Mouse (Mus musculus) thymus, adult 18-20 months (tissue): ENCODE measurements around the gene Pfdn4.

Experiments used
- DNase-seq, 2 experiments: peaks; one replicate each; pipeline ENCODE4 v3.0.0; 2022; ENCODE audit warnings: mixed read lengths in 2 of 2

Gene Pfdn4

DNA sequence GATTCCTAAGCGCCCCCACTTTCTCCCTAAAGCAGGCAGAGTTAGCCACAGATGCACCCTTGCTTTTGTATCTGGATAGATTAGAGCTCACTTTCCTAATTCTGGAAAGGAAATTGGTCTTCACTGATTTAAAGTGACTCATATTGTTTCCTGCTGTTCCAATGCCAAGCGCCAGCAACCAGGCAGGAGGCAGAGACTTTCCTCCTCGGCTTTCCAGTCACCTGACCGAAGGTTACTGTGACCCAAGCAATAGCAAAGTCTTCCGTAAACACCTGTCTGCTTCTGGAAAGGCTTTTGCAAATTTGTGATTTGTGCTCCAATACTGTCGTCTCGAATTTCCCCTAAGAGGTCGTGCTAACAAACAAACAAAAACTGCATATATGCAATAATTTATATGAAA, 1.8 kb downstream of the Pfdn4 start:
- DNase-seq: no peak

DNA sequence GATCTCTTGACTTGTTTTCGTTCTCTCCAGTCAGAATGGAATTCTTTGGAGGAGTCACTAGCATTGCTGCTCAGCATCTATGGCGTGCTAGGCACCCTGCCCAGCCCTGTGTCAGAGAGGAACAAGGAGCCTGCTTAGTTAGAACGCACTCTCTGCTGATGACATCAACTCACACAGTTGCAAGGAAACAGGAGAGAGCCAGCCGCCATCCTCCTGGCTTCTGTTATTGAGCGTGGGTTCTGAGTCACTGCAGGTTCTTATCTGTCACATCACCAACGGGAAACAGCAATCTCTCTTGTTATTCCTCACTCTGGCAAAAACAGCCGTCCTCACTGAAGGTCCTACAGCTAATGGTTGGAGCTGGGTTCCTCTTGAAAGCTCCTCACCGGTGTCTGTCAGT, 7.1 kb downstream of the Pfdn4 start:
- DNase-seq: no peak

DNA sequence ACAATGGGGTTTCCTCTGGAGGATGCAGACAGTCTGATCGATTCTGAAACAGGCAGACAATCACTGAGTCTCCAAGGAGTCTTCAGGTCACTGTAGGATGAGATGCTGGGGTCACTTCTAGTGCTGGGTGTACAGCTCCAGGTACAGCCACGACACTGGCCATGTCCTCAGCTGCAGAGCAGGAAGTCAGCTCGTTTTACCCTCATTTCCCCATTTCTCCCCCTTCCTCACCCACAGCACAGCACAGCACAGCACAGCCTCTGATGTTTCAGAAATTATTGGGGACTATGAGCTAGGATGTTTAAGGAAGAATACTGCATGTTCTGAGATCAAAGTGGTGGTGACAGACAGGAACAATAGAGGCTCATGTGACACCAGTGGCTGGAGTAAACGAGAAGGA, 7.8 kb downstream of the Pfdn4 start:
- no peak for DNase-seq

DNA sequence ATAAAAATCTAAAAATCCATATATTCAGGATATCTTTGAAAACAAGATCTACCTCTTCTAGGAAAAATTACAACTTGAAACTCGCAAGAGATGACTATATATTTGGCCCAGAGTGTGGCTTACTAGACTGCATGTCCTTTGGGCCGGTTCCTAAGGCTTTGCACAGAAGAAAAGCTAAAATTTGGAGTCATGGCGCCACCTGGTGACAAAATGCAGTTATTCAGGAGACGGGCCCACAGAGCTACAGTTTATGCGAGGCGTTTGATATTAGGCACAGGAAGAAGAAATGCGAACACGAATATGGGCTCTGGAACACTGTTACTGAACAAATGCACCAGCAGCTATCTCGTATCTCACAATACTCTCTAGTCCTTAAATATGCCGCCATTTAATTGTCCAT, 11.5 kb downstream of the Pfdn4 start:
- DNase-seq: peak; percentile 35 to 37

DNA sequence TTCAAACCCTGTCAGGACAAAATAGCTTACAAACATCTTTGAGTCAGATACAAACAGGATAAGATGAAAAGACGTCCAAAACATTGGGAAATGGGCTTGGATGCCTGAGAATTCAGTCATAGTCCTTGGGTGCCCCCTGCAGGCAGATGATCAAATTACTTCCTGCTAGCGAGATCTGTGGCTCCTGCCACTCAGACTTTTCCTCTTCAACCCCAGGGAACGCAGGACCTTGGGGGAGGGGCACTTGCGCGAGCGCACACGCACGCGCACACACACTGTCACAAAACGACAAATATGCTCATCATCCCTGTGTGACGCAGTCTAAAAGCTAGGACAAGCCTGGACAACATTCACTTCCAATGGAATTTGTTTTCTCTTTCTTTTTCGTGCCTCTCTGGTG, 12.6 kb downstream of the Pfdn4 start:
- peak; percentile 59 to 70 for DNase-seq

DNA sequence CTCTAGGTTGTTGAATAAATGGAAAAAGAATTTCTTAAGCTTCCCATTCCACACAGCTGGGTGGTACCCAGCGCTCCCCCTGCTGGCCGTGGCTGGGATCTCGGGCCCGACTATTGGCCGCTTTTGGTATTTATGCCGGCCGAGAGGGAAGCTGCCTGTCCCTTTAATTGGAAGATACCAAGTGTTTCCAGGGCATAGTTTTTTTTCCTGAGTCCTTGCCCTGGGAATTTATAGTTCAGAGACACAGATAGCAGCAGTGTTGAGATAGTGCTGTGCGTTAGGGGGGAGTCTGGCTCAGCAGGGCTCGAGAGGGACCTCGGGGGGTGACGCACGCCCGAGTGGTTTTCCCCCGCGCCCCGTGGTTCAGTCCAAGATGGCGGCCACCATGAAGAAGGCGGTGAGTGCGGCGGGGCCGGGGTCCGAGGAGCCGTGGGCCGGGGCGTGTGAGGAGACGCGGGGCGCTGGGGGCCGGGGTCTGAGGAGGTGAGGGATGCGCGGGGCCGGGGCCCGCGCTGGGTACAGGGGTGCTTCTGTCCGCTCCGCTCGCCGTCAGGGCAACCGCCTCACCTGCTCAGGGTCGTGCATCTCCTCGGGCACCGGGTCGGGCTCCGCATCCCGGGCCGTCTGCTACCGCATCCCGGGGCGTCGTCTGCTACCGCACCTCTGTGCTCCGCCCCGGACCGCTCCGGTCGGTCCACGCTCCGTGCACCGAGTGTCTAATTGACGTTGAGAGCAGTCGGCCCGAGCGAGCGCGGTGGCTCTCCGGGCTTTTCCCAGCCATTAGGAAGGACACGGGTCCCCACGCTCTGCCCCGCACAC, 15.1 kb downstream of the Pfdn4 start:
- DNase-seq: peak; percentile 65 to 72

DNA sequence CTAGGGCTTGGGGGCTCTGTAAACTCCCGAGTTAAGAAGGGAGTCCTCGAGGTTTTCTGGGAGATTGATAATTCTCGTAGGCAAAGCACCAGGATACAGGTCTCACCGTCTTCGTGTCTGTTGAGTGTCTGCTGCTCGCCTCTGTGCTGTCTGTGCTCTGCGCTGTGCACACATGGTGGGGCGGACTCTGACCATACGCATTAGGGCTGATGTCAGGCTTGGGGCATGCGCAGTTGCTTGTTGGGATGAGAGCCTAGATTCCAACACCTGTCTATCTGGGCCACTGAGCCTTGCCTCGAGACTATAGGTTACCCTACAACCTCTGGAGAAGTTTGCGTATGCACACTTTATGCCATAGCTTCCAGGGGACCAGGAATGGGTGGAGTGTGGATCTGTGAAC, 17.5 kb downstream of the Pfdn4 start:
- no peak for DNase-seq

DNA sequence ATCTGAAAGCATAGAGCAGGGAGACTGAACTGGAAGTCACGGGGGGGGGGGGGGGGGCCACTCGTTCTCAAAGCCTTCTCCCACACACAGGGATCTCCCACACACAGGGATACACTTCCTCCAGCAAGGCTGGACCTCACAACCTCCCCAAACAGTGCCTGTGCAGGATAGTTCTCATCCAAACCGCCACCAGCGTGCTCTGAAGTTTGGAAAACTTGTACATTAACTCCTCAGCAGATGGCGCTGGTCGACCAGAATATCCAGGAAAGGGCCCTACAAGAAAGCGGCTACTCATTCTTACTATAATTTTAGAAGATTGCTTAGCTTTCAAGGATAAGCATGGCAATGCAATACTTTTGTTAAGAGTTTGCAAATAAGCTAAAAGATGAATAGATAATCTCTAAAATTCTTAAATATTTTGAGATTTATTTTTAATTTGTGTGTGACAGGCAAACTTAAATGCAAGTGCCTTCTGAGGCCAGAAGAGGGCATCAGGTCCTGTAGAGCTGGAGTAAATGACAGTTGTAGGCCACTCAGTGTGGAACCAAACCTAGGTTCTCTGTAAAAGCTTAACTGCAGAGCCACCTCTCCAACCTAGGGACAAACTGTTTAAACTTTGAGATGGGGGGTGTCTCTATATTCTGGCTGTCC, 24.2 kb downstream of the Pfdn4 start:
- DNase-seq: no peak

DNA sequence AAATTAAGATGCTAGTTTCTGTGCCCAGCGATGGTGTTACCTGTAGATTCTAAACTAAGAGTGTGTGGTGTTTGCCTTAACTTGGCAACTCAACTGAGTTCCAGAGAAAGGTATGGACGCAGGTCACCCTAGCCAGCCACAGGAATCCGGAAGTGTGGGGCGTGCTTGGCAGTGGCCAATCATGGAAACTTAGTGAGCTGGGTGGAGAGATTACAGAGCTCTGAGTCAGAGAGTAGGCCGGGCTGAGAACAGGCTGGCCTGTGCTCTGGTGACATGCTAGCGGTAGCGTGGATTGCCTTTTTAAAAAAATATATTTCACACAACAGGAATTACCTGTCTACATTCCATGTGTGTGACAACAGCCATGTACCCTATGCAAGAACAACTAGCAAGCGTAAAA, 30.3 kb downstream of the Pfdn4 start:
- DNase-seq: no peak

DNA sequence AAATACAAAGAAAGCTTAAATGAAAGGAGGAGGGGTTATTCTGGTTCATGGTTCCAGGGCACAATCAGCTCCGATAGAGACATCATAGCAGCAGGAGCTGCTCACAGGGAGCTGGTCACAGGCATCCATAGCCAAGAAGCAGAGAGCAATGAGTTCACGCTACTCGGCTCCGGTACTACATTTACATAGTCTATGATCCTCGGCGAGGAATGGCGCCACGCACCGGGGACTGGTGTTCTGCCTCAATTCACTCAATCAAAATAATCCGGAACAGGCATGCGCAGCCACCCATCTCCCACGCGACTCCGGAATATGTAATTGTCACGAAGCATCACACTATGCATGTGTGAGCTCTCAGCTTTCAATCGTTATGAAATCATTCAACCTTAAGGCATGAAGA, 31.8 kb downstream of the Pfdn4 start:
- no peak for DNase-seq

DNA sequence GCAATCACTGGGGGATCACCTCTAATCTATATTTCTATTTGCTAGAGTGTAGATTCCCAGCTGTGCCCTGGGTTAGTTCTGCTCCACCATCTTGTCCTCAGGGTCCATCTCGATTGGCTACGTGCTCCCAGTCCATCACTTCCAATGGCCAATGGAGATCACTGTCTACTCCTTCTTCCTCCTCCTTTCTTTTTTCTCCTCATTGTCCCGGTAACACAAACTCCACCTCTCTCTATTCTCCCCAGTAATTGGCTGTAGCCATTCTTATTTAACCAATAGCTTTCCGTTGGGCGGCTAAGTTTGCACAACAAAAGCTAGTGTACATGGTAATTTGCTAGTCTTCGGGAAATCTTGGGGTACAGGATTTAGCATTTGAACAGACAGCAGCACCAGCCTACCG, 33.5 kb downstream of the Pfdn4 start:
- no peak for DNase-seq

DNA sequence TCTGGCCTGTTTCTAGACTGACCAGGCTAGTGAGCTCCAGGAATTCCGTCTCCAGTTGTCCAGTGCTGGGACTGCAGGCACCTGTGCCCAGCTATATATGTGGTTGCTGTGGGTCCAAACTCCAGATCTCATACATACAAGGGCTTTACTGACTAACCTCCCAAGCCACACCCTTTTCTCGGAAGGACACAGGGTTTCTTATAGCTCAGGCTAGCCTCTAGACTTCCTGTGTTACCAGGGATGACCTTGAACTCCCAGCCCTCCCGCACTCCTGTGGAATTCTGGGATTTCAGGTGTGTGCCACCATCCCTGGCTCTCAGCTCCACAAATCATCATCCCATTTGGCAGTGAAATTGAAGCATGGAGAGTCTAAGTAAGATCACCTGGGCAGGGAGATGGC, 34.0 kb downstream of the Pfdn4 start:
- no peak for DNase-seq

DNA sequence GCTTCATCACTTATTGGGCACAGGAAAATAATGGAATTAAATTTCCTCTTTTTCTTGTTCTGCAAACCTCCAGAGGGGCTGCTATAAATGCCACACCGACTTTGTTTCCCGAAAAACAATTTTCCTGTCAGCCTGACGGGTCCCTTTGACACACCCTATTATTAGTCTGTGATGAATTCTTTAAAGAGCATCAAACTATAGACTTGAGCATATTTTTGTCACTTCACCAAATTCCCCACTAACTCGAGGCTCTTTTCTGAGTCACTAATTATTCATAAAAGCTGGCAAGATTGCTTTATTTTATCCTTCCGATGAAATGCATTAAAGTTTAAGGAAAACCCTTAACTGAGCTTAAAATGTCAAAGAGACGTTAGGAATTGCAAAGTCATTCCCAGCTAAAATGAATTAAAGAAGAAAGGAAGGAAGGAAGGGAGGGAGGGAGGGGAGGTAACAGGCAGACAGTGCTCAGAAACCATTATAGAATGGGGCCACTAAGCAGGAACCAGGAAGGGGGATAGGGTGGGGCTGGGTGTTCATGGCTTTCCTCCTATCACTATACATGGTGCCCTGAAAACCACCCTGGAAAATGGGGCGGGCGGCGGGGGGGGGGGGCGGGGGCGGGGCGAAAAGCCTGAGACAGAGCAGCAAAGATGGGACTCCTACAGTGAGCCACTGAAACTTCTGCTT, 38.0 kb downstream of the Pfdn4 start:
- no peak for DNase-seq

DNA sequence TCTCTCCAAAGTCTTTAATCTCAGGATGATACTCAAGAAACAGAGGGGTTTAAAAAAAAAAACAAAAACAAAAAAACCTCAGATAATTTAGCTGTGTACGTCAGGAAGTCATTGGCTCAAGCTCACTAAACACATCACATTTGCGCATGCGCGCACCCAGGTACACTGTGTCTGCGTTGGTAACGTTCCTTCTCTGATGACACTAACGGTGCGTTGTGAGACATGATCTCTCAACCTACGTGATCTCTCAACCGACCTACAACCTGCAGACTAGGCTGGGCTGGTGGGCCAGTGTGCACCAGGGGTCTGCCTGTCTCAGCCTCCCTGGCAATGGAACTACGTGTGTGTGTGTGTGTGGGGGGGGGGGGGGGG, 38.6 kb downstream of the Pfdn4 start:
- DNase-seq: no peak

DNA sequence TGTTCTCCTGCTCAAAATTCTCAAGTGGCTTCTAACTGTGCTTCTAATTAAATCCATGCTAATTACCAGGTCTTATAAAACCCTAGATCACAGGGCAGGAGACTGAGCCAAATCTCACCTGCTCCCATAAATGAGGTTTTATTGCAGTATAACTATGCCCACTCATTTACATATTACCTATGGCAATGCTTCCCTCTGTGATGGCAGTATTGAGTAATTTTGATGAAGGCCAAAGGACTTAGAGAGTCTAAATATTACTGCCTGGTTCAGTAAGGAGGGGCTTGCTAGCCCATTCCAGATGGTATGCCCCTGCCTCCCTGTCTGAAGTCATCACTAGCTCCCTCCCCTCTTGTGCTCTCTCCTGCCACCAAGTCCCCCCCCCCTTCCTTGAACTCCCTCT, 39.6 kb downstream of the Pfdn4 start:
- DNase-seq: no peak

DNA sequence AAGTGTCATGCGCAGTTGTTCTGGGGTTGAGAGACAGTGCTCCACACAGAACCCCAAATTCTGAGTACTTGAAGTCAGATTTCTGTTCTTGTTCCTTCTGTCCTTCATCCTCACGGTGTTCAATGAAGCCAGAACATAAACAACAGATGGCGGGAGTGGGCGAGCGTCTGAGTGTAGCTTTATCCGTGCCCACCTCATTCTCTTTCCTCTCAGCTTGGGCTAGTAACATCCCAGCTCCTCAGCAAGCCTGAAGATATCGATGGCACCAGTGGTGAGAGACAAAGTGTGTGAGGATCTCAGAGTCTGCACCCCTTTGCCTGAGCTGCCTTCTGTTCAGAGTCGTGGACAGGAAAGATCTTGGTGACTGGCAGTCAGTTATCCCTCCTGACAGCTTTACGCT, 43.0 kb downstream of the Pfdn4 start:
- no peak for DNase-seq

DNA sequence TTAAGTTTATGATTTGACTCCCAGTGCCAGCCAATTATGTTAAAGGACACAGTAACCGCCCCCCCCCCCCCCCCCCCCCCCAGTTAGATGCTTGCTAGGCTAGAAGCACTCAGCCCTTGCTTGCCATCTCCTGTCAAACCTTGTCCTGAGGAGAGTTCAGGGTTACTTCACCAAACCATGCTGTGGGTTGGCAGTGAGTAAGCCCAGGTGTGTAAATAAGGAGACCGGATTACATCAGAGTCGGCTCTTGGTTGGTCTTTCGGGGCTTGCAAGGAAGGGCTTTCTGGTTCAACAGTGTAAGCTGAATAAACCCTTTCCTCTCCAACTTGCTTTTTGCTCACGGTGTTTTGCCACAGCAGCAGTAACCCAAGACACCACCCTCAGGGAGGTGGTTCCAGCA, 47.4 kb downstream of the Pfdn4 start:
- DNase-seq: no peak

DNA sequence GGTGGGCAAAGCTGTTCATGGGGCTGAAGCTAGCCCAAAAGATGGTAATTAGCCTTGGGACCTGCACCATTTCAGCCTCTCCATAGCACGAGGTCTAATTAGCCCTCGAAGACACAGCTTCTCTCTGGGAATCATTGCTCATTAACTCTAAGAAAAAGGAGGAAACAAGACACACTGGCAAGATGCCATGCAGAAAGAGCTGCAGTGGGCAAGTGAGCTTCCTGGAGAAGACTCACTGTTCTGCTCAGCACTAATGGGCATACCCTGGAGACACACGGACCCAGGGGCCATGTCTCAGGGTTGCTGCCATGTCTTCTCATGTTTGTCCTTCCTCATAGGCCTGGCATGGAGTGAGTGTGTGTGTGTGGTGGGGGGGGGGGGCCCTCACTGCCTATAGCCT, 47.9 kb downstream of the Pfdn4 start:
- DNase-seq: no peak

DNA sequence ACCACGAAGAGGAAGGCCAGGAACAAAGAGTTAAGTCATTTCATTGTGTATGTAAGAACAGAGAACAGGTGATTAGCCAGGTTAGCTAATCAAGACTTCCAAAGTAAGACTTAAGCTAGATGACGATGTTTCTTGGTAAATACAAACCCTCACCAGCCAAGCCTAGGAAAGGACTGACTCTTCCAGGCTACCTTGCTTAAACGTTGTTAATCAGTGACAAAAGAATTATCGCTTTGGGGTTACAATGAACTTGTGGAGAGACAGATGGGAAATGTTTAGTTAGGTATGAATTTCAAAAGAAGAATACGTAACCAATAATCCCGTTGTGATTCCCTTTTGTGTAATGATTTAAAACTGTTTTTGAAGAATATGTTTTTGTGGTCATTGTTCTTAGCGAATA, 48.7 kb downstream of the Pfdn4 start:
- no peak for DNase-seq

DNA sequence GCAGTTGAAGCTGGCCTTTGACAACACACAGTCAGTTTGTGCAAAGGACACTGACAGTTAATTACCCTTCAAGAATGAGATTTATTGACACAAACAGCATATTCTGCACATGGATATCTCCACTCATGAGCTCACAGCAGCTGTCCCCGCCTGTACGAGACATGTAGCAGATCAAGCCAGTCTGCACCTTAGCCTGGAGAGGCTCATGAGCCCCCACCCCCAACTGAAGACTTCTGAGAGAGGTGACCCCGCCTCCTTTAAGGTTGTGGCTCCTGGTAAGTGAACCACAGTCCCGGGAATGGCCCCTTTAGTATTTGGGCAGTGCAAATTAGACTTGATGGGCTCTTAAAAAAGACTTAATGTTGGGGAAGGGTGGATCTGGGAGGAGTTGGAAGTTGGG, 49.5 kb downstream of the Pfdn4 start:
- DNase-seq: no peak

DNA sequence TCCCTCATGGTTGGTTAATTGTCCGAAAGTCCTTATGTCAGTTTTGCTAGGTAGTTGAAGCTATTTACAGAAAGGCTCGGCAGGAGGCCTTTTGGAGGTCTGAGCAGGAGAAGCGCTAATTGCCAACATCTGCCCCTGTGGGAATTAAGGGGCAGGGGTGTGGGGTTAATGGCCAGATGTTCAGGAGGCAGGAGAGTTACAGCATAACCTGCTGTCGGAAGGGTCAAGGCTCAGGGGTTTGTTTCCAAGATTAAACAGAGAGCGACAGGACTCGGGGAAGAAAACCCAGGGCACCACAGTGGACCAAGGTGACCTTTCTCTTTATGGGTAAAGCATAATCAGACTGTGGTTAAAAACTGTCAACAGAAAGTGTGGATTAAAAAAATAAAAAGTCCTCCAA, 51.3 kb downstream of the Pfdn4 start:
- no peak for DNase-seq

DNA sequence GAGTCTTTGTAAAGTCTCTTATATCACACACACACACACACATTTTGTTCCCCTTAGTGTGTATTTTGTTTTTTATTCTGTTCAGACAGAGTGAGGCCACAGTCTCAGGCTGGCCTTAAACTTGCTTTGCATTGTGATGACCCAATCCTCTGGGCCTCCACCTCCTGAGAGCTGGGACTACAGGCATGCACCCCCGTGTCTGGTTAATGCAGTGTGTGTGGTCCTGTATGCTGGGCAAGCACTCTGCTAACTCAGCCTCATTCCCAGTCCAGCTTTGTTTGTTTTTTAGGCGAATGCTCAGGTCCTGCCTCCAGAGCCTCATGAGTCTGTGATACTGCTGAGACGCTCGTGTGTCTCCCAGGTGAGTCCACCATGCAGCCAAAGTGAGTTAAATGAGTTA, 51.8 kb downstream of the Pfdn4 start:
- DNase-seq: no peak

DNA sequence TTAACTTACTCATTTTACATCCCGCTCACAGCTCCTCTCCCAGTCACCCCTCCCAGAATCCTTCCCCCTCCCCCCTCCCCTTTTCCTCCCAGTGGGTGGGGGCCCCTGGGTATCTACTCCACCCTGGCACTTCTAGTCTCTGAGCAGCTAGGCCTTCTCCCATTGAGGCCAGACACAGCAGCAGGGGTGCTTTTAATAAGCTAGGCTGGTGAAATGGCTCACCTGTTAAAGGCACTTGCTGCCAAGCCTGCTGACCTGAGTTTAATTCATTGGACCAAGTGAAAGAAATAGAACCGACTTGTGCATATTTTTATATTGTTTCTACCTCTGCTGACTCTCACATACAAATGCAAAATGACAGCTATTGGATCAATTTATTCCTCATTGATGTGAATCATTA, 52.9 kb downstream of the Pfdn4 start:
- no peak for DNase-seq

DNA sequence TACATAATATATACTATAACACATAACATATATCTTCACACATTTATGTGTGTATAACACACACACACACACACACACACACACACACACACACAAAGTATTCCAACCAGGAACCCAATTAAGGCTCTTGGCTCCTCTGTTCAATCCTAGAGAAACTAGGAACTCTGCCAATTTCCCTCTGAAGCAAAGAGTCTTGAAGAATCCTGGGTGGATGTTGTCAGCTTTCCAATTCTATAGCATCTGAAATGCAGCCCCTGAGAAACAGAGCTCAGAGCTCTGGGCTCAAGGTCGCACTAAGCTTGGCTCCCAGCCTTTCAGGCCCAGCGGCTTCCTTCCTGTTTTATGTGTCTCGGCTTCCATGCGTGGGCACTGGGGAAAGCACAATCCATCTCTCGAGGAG, 54.0 kb downstream of the Pfdn4 start:
- DNase-seq: no peak
